Mouse (Mus musculus): ENCODE data around the gene Tmem63c. TPM values are rescaled to one million over a fixed set of nuclear protein-coding genes. Genes with fewer than 3 reads are reported as not detected.

The Tmem63c gene
- 0.01 TPM in 1 of 2 replicates, not detected in the other for polyA plus RNA-seq (2012; rRNA removed)

DNA sequence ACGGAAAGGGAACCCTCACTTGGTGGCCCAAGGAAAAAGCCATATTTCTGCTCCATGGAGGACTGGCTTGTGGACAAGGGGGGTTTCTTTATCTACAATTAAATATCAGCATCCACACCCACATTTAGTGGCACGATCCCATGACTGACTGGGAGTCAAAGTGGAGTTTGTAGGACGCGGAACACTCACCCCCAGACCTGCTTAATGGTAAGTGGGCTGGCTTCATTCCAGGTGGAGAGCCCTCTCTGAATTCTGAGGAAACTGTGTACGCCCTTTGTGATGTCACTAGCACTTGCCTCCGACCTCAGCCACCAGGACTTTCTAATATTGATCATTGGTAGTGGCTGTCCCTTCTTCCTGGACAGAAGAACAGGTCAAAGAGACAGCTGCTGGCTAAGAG is at the start of gene Tmem63c:
Gene Tmem63c, plus strand, starts transcription at position 301 of the 400 bp plus-strand sequence.

GRCm38 (mm10) chr12:86989890-86990754 is 31.0 kb upstream of the Tmem63c start, which contains the start of gene Zdhhc22:
Zdhhc22 (minus strand) TSS chr12:86990430.

GRCm38 (mm10) chr12:87102165-87102631 is 81.1 kb downstream of the Tmem63c start, which contains the start of gene Ngb:
Ngb (minus strand) TSS chr12:87102539.

Other genes with a start within 250 kb of the Tmem63c start
- 1.3 and 1.4 TPM in 2 replicates for gene Irf2bpl, start 136.5 kb upstream of the Tmem63c start, polyA plus RNA-seq (2012; rRNA removed)
- gene Cipc, start 74.3 kb upstream of the Tmem63c start, polyA plus RNA-seq (2012; rRNA removed), result 7.2 and 9.4 TPM in 2 replicates
- gene Zdhhc22, start 30.9 kb upstream of the Tmem63c start, polyA plus RNA-seq (2012; rRNA removed), result not detected in 2 replicates
- 0.02 and 0.07 TPM in 2 replicates for gene Ngb, start 81.2 kb downstream of the Tmem63c start, polyA plus RNA-seq (2012; rRNA removed)
- 82.8 and 104 TPM in 2 replicates for gene Gstz1, start 125.8 kb downstream of the Tmem63c start, polyA plus RNA-seq (2012; rRNA removed)
- gene Pomt2, start 126.6 kb downstream of the Tmem63c start, polyA plus RNA-seq (2012; rRNA removed), result 2.5 and 2.8 TPM in 2 replicates
- gene Samd15, start 178.4 kb downstream of the Tmem63c start, polyA plus RNA-seq (2012; rRNA removed), result 0.06 and 0.13 TPM in 2 replicates
- gene Tmed8, start 179.1 kb downstream of the Tmem63c start, polyA plus RNA-seq (2012; rRNA removed), result 0.84 and 0.85 TPM in 2 replicates
- 0.09 and 0.24 TPM in 2 replicates for gene Noxred1, start 217.4 kb downstream of the Tmem63c start, polyA plus RNA-seq (2012; rRNA removed)
- gene Vipas39, start 244.9 kb downstream of the Tmem63c start, polyA plus RNA-seq (2012; rRNA removed), result 7.2 and 7.7 TPM in 2 replicates
- 125 and 137 TPM in 2 replicates for gene Ahsa1, start 245.1 kb downstream of the Tmem63c start, polyA plus RNA-seq (2012; rRNA removed)